9 mouse cellular contexts compared by ENCODE assay signal in genomic region chr16:12146666-12147065, GRCm38 (mm10).
DNase-seq lines count a peak whose midpoint lies in the region; ATAC-seq lines count a peak whose summit lies in the region.
"Had no signal": no experiment of that assay in that cellular context is flagged by ENCODE, and none has a peak within 500 bp of the region (broad histone marks: within the 10 kb centered on the region; RNA-seq: fewer than 3 reads in every experiment).

No protein-coding gene starts in this region.

- DNase-seq in heart, adult 18-20 months = peak; percentile 14 to 31
- no peak for DNase-seq in heart, postnatal 25 days (ENCODE audit: low spot score)
- DNase-seq in retina, embryonic 14.5 days (ENCODE audit: low spot score) = peak; percentile 10
- DNase-seq in retina, postnatal 1 day = no peak
- DNase-seq in heart, postnatal 10 days = peak; percentile 33 to 37
- DNase-seq in right cerebral cortex, postnatal 4 days = peak; percentile 49
- DNase-seq in ovary, adult 18-20 months (ENCODE audit: low spot score) = no peak

- intact Hi-C loops in heart, postnatal 25 days (cut with DNase I) = no loop called here
- intact Hi-C loops in heart, postnatal 10 days (cut with DNase I) = no loop called here

- no peak for ATAC-seq in megakaryocyte-erythroid progenitor cell, adult 5-6 weeks (replicated peaks; ENCODE audit: low FRiP score, low TSS enrichment, poor library complexity, severe bottlenecking)
- ATAC-seq: intestine, postnatal 0 days had no signal

Comparison
In these comparisons a context has a peak if more than half of its experiments do, and no peak if none do; other contexts are left out.
1. DNase-seq: peak in heart, adult 18-20 months (2 of 2), retina, embryonic 14.5 days (single experiment), heart, postnatal 10 days (2 of 2) and right cerebral cortex, postnatal 4 days (single experiment); none in heart, postnatal 25 days (single experiment), retina, postnatal 1 day (single experiment) and ovary, adult 18-20 months (single experiment).